Mouse (Mus musculus): ENCODE measurements around the gene Mcm5. TPM values are rescaled to one million over a fixed set of nuclear protein-coding genes. Genes with fewer than 3 reads are reported as not detected.

The Mcm5 gene
- polyA plus RNA-seq, 1 experiment = 7.7 TPM

GRCm38 (mm10) chr8:75152505-75153082 is 43.2 kb downstream of the Mcm5 start:
- Histone ChIP-seq H3K27ac (ENCODE audit: insufficient read depth, low read length) (no peak overlapping the region), H3K4me3 (ENCODE audit: insufficient read depth, low read length) (no peak overlapping the region), H3K4me1 (ENCODE audit: control insufficient read depth, insufficient read depth, low read length) (no peaks in the 10 kb centered on the region)
- TF ChIP-seq POLR2A (IDR thresholded peaks at IDR 0.05; ENCODE audit: extremely low read depth, insufficient read depth, low read length) (no peak), CTCF (IDR thresholded peaks at IDR 0.05; ENCODE audit: extremely low read depth, insufficient read depth, low read length) (no peak)

- H3K27ac ChIP-seq (ENCODE audit: insufficient read depth, low read length) = no peak overlapping the region
- H3K4me1 ChIP-seq (ENCODE audit: control insufficient read depth, insufficient read depth, low read length) = no peaks in the 10 kb centered on the region
- H3K4me3 ChIP-seq (ENCODE audit: insufficient read depth, low read length) = no peak overlapping the region
- TF ChIP-seq POLR2A (IDR thresholded peaks at IDR 0.05; ENCODE audit: extremely low read depth, insufficient read depth, low read length) (no peak), CTCF (IDR thresholded peaks at IDR 0.05; ENCODE audit: extremely low read depth, insufficient read depth, low read length) (no peak)
Observed at GRCm38 (mm10) chr8:75154855-75155478, 45.6 kb downstream of the Mcm5 start.

- Histone ChIP-seq H3K4me1 (ENCODE audit: control insufficient read depth, insufficient read depth, low read length) (no peaks in the 10 kb centered on the region), H3K4me3 (ENCODE audit: insufficient read depth, low read length) (no peak overlapping the region), H3K27ac (ENCODE audit: insufficient read depth, low read length) (no peak overlapping the region)
- TF ChIP-seq POLR2A (IDR thresholded peaks at IDR 0.05; ENCODE audit: extremely low read depth, insufficient read depth, low read length) = no peak
Observed at GRCm38 (mm10) chr8:75155740-75156322, 46.5 kb downstream of the Mcm5 start.

GRCm38 (mm10) chr8:75157471-75158230 is 48.3 kb downstream of the Mcm5 start:
- no peak for TF ChIP-seq CTCF (IDR thresholded peaks at IDR 0.05; ENCODE audit: extremely low read depth, insufficient read depth, low read length)
- no peak for TF ChIP-seq POLR2A (IDR thresholded peaks at IDR 0.05; ENCODE audit: extremely low read depth, insufficient read depth, low read length)

GRCm38 (mm10) chr8:75169363-75169762 is 60.0 kb downstream of the Mcm5 start:
- Histone ChIP-seq H3K4me3 (ENCODE audit: insufficient read depth, low read length) (no peak overlapping the region), H3K4me1 (ENCODE audit: control insufficient read depth, insufficient read depth, low read length) (no peaks in the 10 kb centered on the region), H3K27ac (ENCODE audit: insufficient read depth, low read length) (no peak overlapping the region)
- TF ChIP-seq POLR2A (IDR thresholded peaks at IDR 0.05; ENCODE audit: extremely low read depth, insufficient read depth, low read length) = no peak
- TF ChIP-seq CTCF (IDR thresholded peaks at IDR 0.05; ENCODE audit: extremely low read depth, insufficient read depth, low read length) = no peak

More at GRCm38 (mm10) chr8:75157471-75158230, 48.3 kb downstream of the Mcm5 start:
- no peak overlapping the region for H3K27ac ChIP-seq (ENCODE audit: insufficient read depth, low read length)
- H3K4me3 ChIP-seq (ENCODE audit: insufficient read depth, low read length) = no peak overlapping the region
- H3K4me1 ChIP-seq (ENCODE audit: control insufficient read depth, insufficient read depth, low read length) = no peaks in the 10 kb centered on the region

GRCm38 (mm10) chr8:75172009-75172685 is 62.8 kb downstream of the Mcm5 start:
- Histone ChIP-seq H3K4me3 (ENCODE audit: insufficient read depth, low read length) (no peak overlapping the region), H3K4me1 (ENCODE audit: control insufficient read depth, insufficient read depth, low read length) (no peaks in the 10 kb centered on the region), H3K27ac (ENCODE audit: insufficient read depth, low read length) (no peak overlapping the region)
- TF ChIP-seq CTCF (IDR thresholded peaks at IDR 0.05; ENCODE audit: extremely low read depth, insufficient read depth, low read length) (no peak), POLR2A (IDR thresholded peaks at IDR 0.05; ENCODE audit: extremely low read depth, insufficient read depth, low read length) (no peak)

Other genes with a start within 250 kb of the Mcm5 start
- gene Isx, start 236.4 kb upstream of the Mcm5 start, polyA plus RNA-seq (2012; rRNA removed) = 0.08 TPM in 1 of 2 replicates, not detected in the other
- 28.5 and 30.9 TPM in 2 replicates for gene Hmgxb4, start 116.2 kb upstream of the Mcm5 start, polyA plus RNA-seq (2012; rRNA removed)
- 42.5 and 48.2 TPM in 2 replicates for gene Tom1, start 75.9 kb upstream of the Mcm5 start, polyA plus RNA-seq (2012; rRNA removed)
- 6.5 and 6.8 TPM in 2 replicates for gene Hmox1, start 15.9 kb upstream of the Mcm5 start, polyA plus RNA-seq (2012; rRNA removed)
- 44.3 and 78.6 TPM in 2 replicates for gene Rasd2, start 104.4 kb downstream of the Mcm5 start, polyA plus RNA-seq (2012; rRNA removed)